Mouse (Mus musculus): ENCODE data around the gene P4hb. TPM values are rescaled to one million over a fixed set of nuclear protein-coding genes. Genes with fewer than 3 reads are reported as not detected.

The P4hb gene
- polyA plus RNA-seq, 1 experiment from 2014 or later: 635 TPM

- Histone ChIP-seq H3K9me3 (replicated peaks) (no peaks in the 10 kb centered on the region), H3K9ac (peak overlapping the region; percentile 91), H3K4me3 (replicated peaks) (peak overlapping the region; percentile 80), H3K27me3 (no peaks in the 10 kb centered on the region), H3K4me2 (peak overlapping the region; percentile 97), H3K4me1 (replicated peaks) (peaks cover 43% of the 10 kb centered on the region), H3K27ac (replicated peaks) (peak overlapping the region; percentile 72), H3K36me3 (replicated peaks) (no peaks in the 10 kb centered on the region)
- WGBS (ENCODE audit: insufficient replicate concordance): 62% methylated on average over 11 of the region's 11 CpGs
- no peak for ATAC-seq (ENCODE audit: insufficient read depth)
Observed at GRCm38 (mm10) chr11:120549986-120550809, 22.9 kb downstream of the P4hb start.

DNA sequence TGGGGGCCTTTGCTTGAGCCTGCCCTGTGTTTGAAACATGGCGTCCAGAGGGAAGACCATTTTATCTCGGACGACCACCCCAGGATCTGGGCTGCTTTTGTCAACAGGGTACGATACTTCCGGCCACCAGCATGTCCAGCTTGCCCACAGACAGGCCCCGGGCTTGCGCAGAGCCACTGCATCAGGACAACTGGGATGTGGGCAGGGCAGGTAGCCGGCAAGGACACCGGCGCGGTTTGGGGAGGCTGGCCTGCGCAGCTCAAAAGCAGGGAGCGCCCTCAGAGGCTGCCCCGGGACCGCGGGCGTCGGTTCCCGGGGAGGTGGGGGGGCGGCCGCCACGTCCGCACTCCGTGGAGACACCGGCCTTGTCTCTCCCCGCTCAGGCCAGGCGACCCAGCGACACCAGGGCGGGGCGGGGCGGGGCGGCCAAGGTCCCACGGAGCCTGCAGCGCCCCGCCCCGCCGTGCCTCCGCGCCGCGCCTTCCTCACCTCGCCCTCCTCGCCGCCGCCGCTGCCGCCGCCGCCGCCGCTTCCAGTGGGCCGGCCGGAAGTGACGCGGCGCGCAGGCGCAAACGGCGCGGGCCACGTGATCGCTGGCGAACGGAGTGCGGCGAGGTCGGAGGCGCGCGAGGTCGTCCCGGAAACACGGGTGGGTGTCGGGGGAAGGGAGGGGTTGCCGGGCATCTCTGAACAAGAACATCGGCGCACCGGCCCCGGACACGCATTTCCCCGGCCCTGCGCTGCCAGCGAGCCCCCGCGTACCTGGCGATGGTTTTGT lies 23.7 kb downstream of the P4hb start, which contains the start of gene Mcrip1:
Gene Mcrip1 (minus strand): TSS at position 560 of the 778 bp plus-strand sequence.
- Histone ChIP-seq H3K27me3 (no peaks in the 10 kb centered on the region), H3K4me2 (peak within 1 kb of the TSS; percentile 97), H3K27ac (replicated peaks) (peak within 1 kb of the TSS; percentile 95), H3K4me1 (replicated peaks) (peaks cover 41% of the 10 kb centered on the region), H3K36me3 (replicated peaks) (peaks cover 3% of the 10 kb centered on the region; the same call in 1 of the 2 replicates), H3K9ac (peak within 1 kb of the TSS; percentile 91), H3K4me3 (replicated peaks) (peak within 1 kb of the TSS; percentile 80), H3K9me3 (replicated peaks) (no peaks in the 10 kb centered on the region)
- ATAC-seq (ENCODE audit: insufficient read depth): peak; percentile 92
- under 1% methylated on average over 83 of the region's 87 CpGs for WGBS (ENCODE audit: insufficient replicate concordance)

DNA sequence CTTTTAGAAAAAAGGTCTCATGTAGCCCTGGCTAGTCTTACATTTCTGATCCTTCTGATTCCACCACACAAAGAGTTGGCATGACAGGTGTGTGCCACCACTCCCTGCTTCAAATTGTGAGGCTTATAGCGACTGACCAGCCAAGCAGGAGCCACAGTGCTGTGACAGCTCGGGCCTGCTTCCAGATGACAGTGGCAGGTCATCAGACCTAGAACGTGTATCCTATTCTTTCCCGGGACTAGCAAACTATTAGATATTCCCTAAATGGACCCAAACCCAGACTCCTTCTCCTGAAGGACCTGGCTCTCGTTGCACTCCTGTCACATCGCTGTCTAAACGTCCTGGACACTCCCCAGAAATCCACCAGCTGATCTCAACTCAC lies 24.3 kb downstream of the P4hb start:
- peaks cover 9% of the 10 kb centered on the region for H3K36me3 ChIP-seq (replicated peaks)
- peaks cover 41% of the 10 kb centered on the region for H3K4me1 ChIP-seq (replicated peaks)
- no peak for ATAC-seq (ENCODE audit: insufficient read depth)
- peak overlapping the region; percentile 80 for H3K4me3 ChIP-seq (replicated peaks)
- peak overlapping the region; percentile 91 for H3K9ac ChIP-seq
- peak overlapping the region; percentile 95 for H3K27ac ChIP-seq (replicated peaks)
- no peaks in the 10 kb centered on the region for H3K27me3 ChIP-seq
- no peaks in the 10 kb centered on the region for H3K9me3 ChIP-seq (replicated peaks)
- 12% methylated on average over 7 of the region's 7 CpGs for WGBS (ENCODE audit: insufficient replicate concordance)
- peak overlapping the region; percentile 97 for H3K4me2 ChIP-seq

DNA sequence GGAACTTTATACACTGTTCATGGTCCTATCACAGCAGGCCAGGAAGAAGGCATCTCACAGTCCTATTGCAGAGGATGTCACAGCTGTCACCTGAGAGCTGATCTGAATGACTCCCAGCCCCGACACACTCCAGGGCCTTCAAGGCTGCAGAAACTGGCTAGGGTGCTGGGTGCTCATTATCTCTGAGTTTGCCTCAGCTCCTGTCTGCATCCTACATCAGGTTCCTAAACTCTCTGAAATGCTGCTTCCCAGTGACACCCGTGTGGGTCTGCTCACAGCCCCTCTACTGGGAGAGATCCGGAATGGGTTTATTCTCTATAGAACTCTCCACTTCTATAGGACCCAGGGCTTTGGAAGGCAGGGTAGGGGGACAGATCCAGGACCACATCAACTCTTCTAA lies 24.8 kb downstream of the P4hb start:
- Histone ChIP-seq H3K4me3 (replicated peaks) (peak overlapping the region; percentile 80), H3K4me1 (replicated peaks) (peaks cover 41% of the 10 kb centered on the region)

DNA sequence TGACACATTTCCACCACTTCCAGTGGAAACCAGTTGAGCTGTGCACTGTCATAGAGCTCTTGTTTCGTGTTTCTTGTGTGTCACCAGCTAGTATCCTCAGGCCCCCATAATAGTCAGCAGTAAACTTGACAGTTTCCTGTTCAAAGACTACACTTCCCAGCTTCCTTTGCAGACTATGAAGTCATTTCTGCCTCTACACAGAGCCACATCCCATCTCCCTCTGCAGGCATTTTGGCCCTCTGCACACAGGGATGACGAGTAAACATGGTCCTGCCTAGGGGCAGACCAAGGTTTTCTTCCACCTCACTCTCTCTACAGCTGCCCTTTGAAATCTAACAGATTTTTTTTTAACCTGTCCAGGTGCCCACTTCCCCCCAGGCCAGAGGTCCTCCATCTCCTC lies 25.6 kb downstream of the P4hb start:
- peaks cover 22% of the 10 kb centered on the region for H3K36me3 ChIP-seq (replicated peaks)
- 33% methylated on average over 2 of the region's 2 CpGs for WGBS (ENCODE audit: insufficient replicate concordance)
- no peak for ATAC-seq (ENCODE audit: insufficient read depth)
- no peak overlapping the region; the same call in 1 of the 2 replicates for H3K4me2 ChIP-seq
- no peak overlapping the region for H3K9ac ChIP-seq
- no peaks in the 10 kb centered on the region for H3K9me3 ChIP-seq (replicated peaks)
- no peak overlapping the region for H3K4me3 ChIP-seq (replicated peaks)
- no peaks in the 10 kb centered on the region for H3K27me3 ChIP-seq
- peak overlapping the region; percentile 34; the same call in 1 of the 2 replicates for H3K27ac ChIP-seq (replicated peaks)
- H3K4me1 ChIP-seq (replicated peaks): peaks cover 41% of the 10 kb centered on the region

More for the DNA sequence above, 24.8 kb downstream of the P4hb start:
- ATAC-seq (ENCODE audit: insufficient read depth): no peak
- peak overlapping the region; percentile 97 for H3K4me2 ChIP-seq
- H3K9me3 ChIP-seq (replicated peaks): no peaks in the 10 kb centered on the region
- H3K36me3 ChIP-seq (replicated peaks): peaks cover 14% of the 10 kb centered on the region
- H3K9ac ChIP-seq: peak overlapping the region; percentile 91
- peak overlapping the region; percentile 34 for H3K27ac ChIP-seq (replicated peaks)
- no peaks in the 10 kb centered on the region for H3K27me3 ChIP-seq
- WGBS (ENCODE audit: insufficient replicate concordance): 73% methylated on average over 3 of the region's 3 CpGs

DNA sequence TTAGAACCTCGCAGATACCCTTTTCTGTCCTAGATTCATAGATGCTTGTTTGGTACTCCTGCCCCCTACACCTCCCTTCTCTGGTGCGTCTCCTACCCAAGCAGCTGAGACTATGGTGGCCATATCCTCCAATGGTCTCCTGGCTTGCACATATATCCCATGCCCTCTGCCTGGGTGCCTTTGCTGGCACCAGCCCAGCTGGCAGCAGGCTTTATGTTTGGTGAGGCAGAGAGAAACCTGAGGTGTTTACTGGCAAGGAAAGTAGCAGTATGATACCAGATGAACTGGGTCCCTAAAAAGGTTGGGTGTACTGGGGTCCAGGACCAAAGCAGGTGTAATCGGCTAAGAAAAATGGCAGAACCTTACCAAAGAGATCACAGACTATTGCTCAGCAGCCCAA lies 27.1 kb downstream of the P4hb start:
- peaks cover 24% of the 10 kb centered on the region for H3K36me3 ChIP-seq (replicated peaks)
- no peak overlapping the region for H3K27ac ChIP-seq (replicated peaks)
- ATAC-seq (ENCODE audit: insufficient read depth): no peak
- H3K9me3 ChIP-seq (replicated peaks): no peaks in the 10 kb centered on the region
- peaks cover 41% of the 10 kb centered on the region for H3K4me1 ChIP-seq (replicated peaks)
- H3K4me2 ChIP-seq: no peak overlapping the region
- no peaks in the 10 kb centered on the region for H3K27me3 ChIP-seq
- 82% methylated on average over 3 of the region's 3 CpGs for WGBS (ENCODE audit: insufficient replicate concordance)
- H3K4me3 ChIP-seq (replicated peaks): no peak overlapping the region
- no peak overlapping the region for H3K9ac ChIP-seq

GRCm38 (mm10) chr11:120542376-120542775 lies 30.7 kb downstream of the P4hb start:
- ATAC-seq (ENCODE audit: insufficient read depth): no peak
- 77% methylated on average over 6 of the region's 6 CpGs for WGBS (ENCODE audit: insufficient replicate concordance)
- no peaks in the 10 kb centered on the region for H3K9me3 ChIP-seq (replicated peaks)
- H3K4me1 ChIP-seq (replicated peaks): peaks cover 28% of the 10 kb centered on the region
- no peaks in the 10 kb centered on the region for H3K27me3 ChIP-seq
- H3K36me3 ChIP-seq (replicated peaks): peaks cover 24% of the 10 kb centered on the region
- H3K27ac ChIP-seq (replicated peaks): no peak overlapping the region
- no peak overlapping the region for H3K4me3 ChIP-seq (replicated peaks)
- H3K4me2 ChIP-seq: no peak overlapping the region
- H3K9ac ChIP-seq: no peak overlapping the region

DNA sequence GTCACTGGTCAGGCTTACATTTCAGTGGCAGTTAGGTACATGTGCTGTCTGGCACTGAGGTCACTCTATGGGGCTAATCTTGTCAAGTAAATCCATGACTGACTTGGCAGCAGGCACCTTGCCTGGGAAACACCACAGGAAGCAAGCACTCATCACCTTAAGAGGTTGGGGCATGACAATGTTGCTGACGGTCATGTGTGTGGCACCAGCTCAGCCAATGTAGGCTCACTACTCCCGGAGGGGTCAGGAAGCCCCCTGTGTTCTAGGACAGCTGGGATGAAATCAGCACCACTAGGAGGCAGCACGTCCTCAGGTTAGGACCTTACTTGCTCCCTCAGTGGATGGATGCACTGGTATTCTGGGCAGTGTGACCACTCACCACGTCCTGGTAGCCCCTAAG lies 31.1 kb downstream of the P4hb start:
- Histone ChIP-seq H3K4me1 (replicated peaks) (peaks cover 25% of the 10 kb centered on the region), H3K9me3 (replicated peaks) (no peaks in the 10 kb centered on the region), H3K4me3 (replicated peaks) (no peak overlapping the region), H3K36me3 (replicated peaks) (peaks cover 24% of the 10 kb centered on the region), H3K4me2 (no peak overlapping the region), H3K9ac (no peak overlapping the region), H3K27ac (replicated peaks) (no peak overlapping the region), H3K27me3 (no peaks in the 10 kb centered on the region)
- ATAC-seq (ENCODE audit: insufficient read depth): no peak
- 51% methylated on average over 4 of the region's 4 CpGs for WGBS (ENCODE audit: insufficient replicate concordance)

- H3K27me3 ChIP-seq: peaks cover 8% of the 10 kb centered on the region
- H3K9ac ChIP-seq: no peak overlapping the region
- H3K36me3 ChIP-seq (replicated peaks): peaks cover 22% of the 10 kb centered on the region
- no peaks in the 10 kb centered on the region for H3K9me3 ChIP-seq (replicated peaks)
- peak overlapping the region; percentile 55 for H3K27ac ChIP-seq (replicated peaks)
- H3K4me1 ChIP-seq (replicated peaks): peaks cover 19% of the 10 kb centered on the region
- no peak overlapping the region for H3K4me3 ChIP-seq (replicated peaks)
- 34% methylated on average over 10 of the region's 10 CpGs for WGBS (ENCODE audit: insufficient replicate concordance)
- no peak overlapping the region for H3K4me2 ChIP-seq
- ATAC-seq (ENCODE audit: insufficient read depth): peak; percentile 58
Observed at GRCm38 (mm10) chr11:120539285-120540014, 33.6 kb downstream of the P4hb start.

DNA sequence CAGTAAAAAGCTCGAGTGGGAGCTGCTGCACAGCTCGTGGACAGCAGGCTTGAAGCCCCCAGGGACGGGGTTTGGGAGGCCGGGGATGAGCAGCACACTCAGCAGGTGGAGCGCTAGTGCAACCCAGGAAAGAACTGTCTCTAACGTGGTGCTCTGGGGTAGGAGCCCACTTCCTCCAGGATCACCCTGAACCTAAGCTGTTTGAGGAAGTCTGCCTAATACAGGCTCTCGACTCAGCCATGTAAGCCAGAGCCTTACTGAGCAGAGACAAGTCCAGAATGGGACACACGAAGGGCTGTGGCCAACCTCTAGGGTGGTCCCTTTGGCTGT lies 34.1 kb downstream of the P4hb start:
- no peak overlapping the region for H3K4me2 ChIP-seq
- ATAC-seq (ENCODE audit: insufficient read depth): 0 out of 2 replicates have a peak, but pooled peaks have one; percentile 2
- 21% methylated on average over 8 of the region's 8 CpGs for WGBS (ENCODE audit: insufficient replicate concordance)

More for the DNA sequence above, 34.1 kb downstream of the P4hb start:
- H3K9me3 ChIP-seq (replicated peaks): no peaks in the 10 kb centered on the region
- H3K4me1 ChIP-seq (replicated peaks): peaks cover 19% of the 10 kb centered on the region
- H3K9ac ChIP-seq: no peak overlapping the region
- peaks cover 13% of the 10 kb centered on the region for H3K27me3 ChIP-seq
- H3K27ac ChIP-seq (replicated peaks): peak overlapping the region; percentile 29; the same call in 1 of the 2 replicates
- H3K4me3 ChIP-seq (replicated peaks): no peak overlapping the region
- H3K36me3 ChIP-seq (replicated peaks): peaks cover 17% of the 10 kb centered on the region; the same call in 1 of the 2 replicates

All from liver, embryonic 15.5 days (tissue).